9 mouse cellular contexts compared by ENCODE assay signal in the genomic region with DNA sequence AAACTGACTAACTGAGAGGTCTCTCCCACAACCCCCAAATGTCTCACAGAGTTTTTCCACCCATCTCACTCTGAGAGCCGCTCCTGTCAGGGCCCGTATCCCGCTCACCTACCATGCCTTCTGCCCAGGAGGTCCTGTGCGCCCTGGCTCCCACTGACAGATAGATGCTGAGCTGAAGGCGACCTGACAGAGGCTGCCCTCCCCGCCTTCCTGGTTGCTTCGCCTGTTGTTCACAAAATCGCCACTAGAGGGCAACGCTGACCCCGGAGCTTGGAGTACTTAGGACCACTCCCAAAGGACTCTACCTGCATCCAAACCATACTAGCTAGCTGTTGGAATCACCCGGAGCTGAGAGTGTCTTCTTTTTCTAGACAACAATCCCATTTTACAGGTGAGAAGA. TPM values are rescaled to one million over a fixed set of nuclear protein-coding genes. Genes with fewer than 3 reads are reported as not detected.
DNase-seq lines count a peak whose midpoint lies in the region; ATAC-seq and TF ChIP-seq lines count a peak whose summit lies in the region.
"Had no signal": no experiment of that assay in that cellular context is flagged by ENCODE, and none has a peak within 500 bp of the region (broad histone marks: within the 10 kb centered on the region; RNA-seq: fewer than 3 reads in every experiment).

No protein-coding gene starts in this region.

- no peak overlapping the region for H3K27ac ChIP-seq in forebrain, postnatal 0 days (ENCODE audit: low read depth, low read length)
- H3K27ac ChIP-seq in hindbrain, postnatal 0 days, result no peak overlapping the region
- H3K27ac ChIP-seq in midbrain, embryonic 16.5 days (ENCODE audit: low read length), result no peak overlapping the region
- H3K27ac ChIP-seq in spleen, adult 2 months (ENCODE audit: insufficient read depth, low read length), result no peak overlapping the region
- H3K27ac ChIP-seq: midbrain, embryonic 12.5 days had no signal

- no peaks in the 10 kb centered on the region for H3K27me3 ChIP-seq in forebrain, postnatal 0 days (ENCODE audit: insufficient read depth, low read length)
- H3K27me3 ChIP-seq in hindbrain, postnatal 0 days (ENCODE audit: insufficient read depth, low read length), result no peaks in the 10 kb centered on the region
- no peaks in the 10 kb centered on the region for H3K27me3 ChIP-seq in midbrain, embryonic 16.5 days (ENCODE audit: control insufficient read depth, insufficient read depth, low read depth, low read length)
- no peaks in the 10 kb centered on the region for H3K27me3 ChIP-seq in spleen, adult 2 months (ENCODE audit: control insufficient read depth, insufficient read depth, low read length)

- H3K4me1 ChIP-seq in forebrain, postnatal 0 days (ENCODE audit: insufficient read depth), result no peaks in the 10 kb centered on the region
- H3K4me1 ChIP-seq in hindbrain, postnatal 0 days (ENCODE audit: insufficient read depth, low read length), result no peaks in the 10 kb centered on the region
- H3K4me1 ChIP-seq in midbrain, embryonic 16.5 days (ENCODE audit: control insufficient read depth, insufficient read depth, low read length), result no peaks in the 10 kb centered on the region
- H3K4me1 ChIP-seq in spleen, adult 2 months (ENCODE audit: control insufficient read depth, insufficient read depth, insufficient read length), result no peaks in the 10 kb centered on the region

- no peaks in the 10 kb centered on the region for H3K36me3 ChIP-seq in forebrain, postnatal 0 days (ENCODE audit: insufficient read depth)
- no peaks in the 10 kb centered on the region for H3K36me3 ChIP-seq in hindbrain, postnatal 0 days (ENCODE audit: insufficient read depth, low read length)
- H3K36me3 ChIP-seq in midbrain, embryonic 16.5 days (ENCODE audit: control insufficient read depth, insufficient read depth, low read length), result no peaks in the 10 kb centered on the region
- no peaks in the 10 kb centered on the region for H3K36me3 ChIP-seq in spleen, adult 2 months (ENCODE audit: control insufficient read depth, insufficient read depth, low read length)
- H3K36me3 ChIP-seq: midbrain, embryonic 12.5 days had no signal

- WGBS in forebrain, postnatal 0 days, result 4% methylated on average over 11 of the region's 11 CpGs
- WGBS in hindbrain, postnatal 0 days, result 4% methylated on average over 11 of the region's 11 CpGs
- WGBS in midbrain, embryonic 16.5 days, result 2% methylated on average over 11 of the region's 11 CpGs
- 4% methylated on average over 11 of the region's 11 CpGs for whole genome bisulfite sequencing in spleen, adult 2 months

- intact Hi-C loops in heart, postnatal 25 days (cut with DNase I), result no loop called here
- intact Hi-C loops in left cerebral cortex, postnatal 36 days (cut with DNase I), result loop anchor here (2.0 kb wide), 1 partner anchor 42 kb away; no protein-coding TSS in a partner anchor

- peak; percentile 93 for DNase-seq in heart, adult 11 months
- DNase-seq in heart, postnatal 25 days (ENCODE audit: low spot score), result no peak
- DNase-seq in cerebellum, adult 18-20 months, result peak; percentile 69 to 76
- DNase-seq in forebrain, postnatal 0 days, result peak; percentile 79
- peak; percentile 81 for DNase-seq in hindbrain, postnatal 0 days (ENCODE audit: low spot score)
- DNase-seq in left cerebral cortex, postnatal 36 days (ENCODE audit: low spot score in 2 of 2), result peak; percentile 46 to 68
- peak; percentile 26 to 69 for DNase-seq in spleen, adult 2 months (ENCODE audit: low read depth in 1 of 2, low spot score in 2 of 2)

- TF ChIP-seq POLR2A in spleen, adult 2 months (IDR thresholded peaks at IDR 0.05; ENCODE audit: low read depth, low read length), result no peak

- TF ChIP-seq CTCF in forebrain, postnatal 0 days (IDR thresholded peaks at IDR 0.05; ENCODE audit: low read depth), result peak; percentile 91
- peak; percentile 91 for TF ChIP-seq CTCF in hindbrain, postnatal 0 days (IDR thresholded peaks at IDR 0.05; ENCODE audit: low read depth)
- peak; percentile 82 for TF ChIP-seq CTCF in spleen, adult 2 months (IDR thresholded peaks at IDR 0.05; ENCODE audit: extremely low read depth, insufficient read depth, insufficient read length, insufficient replicate concordance)

- H3K9me3 ChIP-seq in forebrain, postnatal 0 days (ENCODE audit: low read length), result no peaks in the 10 kb centered on the region
- no peaks in the 10 kb centered on the region for H3K9me3 ChIP-seq in hindbrain, postnatal 0 days (ENCODE audit: low read length)
- no peaks in the 10 kb centered on the region for H3K9me3 ChIP-seq in midbrain, embryonic 16.5 days (replicated peaks; ENCODE audit: control insufficient read depth, low read length, poor library complexity, severe bottlenecking)
- H3K9me3 ChIP-seq: midbrain, embryonic 12.5 days had no signal

- peak; percentile 73 for ATAC-seq in forebrain, postnatal 0 days
- ATAC-seq in hindbrain, postnatal 0 days, result peak; percentile 55; the same call in 1 of the 2 replicates
- peak; percentile 14; the same call in 1 of the 2 replicates for ATAC-seq in midbrain, embryonic 16.5 days

- H3K4me3 ChIP-seq in forebrain, postnatal 0 days (ENCODE audit: low read depth, low read length), result no peak overlapping the region
- no peak overlapping the region for H3K4me3 ChIP-seq in hindbrain, postnatal 0 days (ENCODE audit: low read length)
- no peak overlapping the region for H3K4me3 ChIP-seq in midbrain, embryonic 16.5 days (ENCODE audit: low read depth, low read length)
- no peak overlapping the region for H3K4me3 ChIP-seq in spleen, adult 2 months (ENCODE audit: extremely low read depth, insufficient read depth, insufficient read length)
- H3K4me3 ChIP-seq: midbrain, embryonic 12.5 days had no signal

- no peak overlapping the region for H3K4me2 ChIP-seq in forebrain, postnatal 0 days (ENCODE audit: low read depth)
- H3K4me2 ChIP-seq in hindbrain, postnatal 0 days (ENCODE audit: low read depth, low read length), result no peak overlapping the region
- no peak overlapping the region for H3K4me2 ChIP-seq in midbrain, embryonic 16.5 days (ENCODE audit: low read length)
- H3K4me2 ChIP-seq: midbrain, embryonic 12.5 days had no signal

- no peak overlapping the region for H3K9ac ChIP-seq in forebrain, postnatal 0 days
- H3K9ac ChIP-seq in hindbrain, postnatal 0 days (replicated peaks; ENCODE audit: low read length), result no peak overlapping the region
- H3K9ac ChIP-seq in midbrain, embryonic 16.5 days (ENCODE audit: low read depth, low read length), result 0 out of 2 replicates have a peak overlapping the region, but pooled peaks have one; percentile 39
- H3K9ac ChIP-seq: midbrain, embryonic 12.5 days had no signal

RNA-seq across cellular contexts. Expression of gene Ncl, which starts 30.0 kb away (rescaled TPM):
- 100 to 1,000 TPM; 102 to 113 TPM for total RNA-seq in heart, postnatal 25 days (2021)
- 35.9 and 50.6 TPM in 2 replicates for total RNA-seq in forebrain, postnatal 0 days (2014; rRNA removed)
- polyA plus RNA-seq in forebrain, postnatal 0 days (2015; fragmentation: Nextera tagmentation; extraction: Ambion mirVana), result 164 and 210 TPM in 2 replicates
- 15.1 and 17.2 TPM in 2 replicates for total RNA-seq in hindbrain, postnatal 0 days (2014; rRNA removed)
- polyA plus RNA-seq in hindbrain, postnatal 0 days (2015; fragmentation: Nextera tagmentation; extraction: Ambion mirVana), result 203 and 213 TPM in 2 replicates
- total RNA-seq in left cerebral cortex, postnatal 36 days (2021), result 100 to 1,000 TPM; 132 to 142 TPM
- 195 and 213 TPM in 2 replicates for polyA plus RNA-seq in midbrain, embryonic 16.5 days (2015; fragmentation: Nextera tagmentation; extraction: Ambion mirVana)
- polyA plus RNA-seq in spleen, adult 2 months (2012; rRNA removed), result 8.5 and 9.1 TPM in 2 replicates

RNA-seq across cellular contexts. Expression of gene Nmur1, which starts 36.8 kb away (rescaled TPM):
- total RNA-seq in heart, postnatal 25 days (2021), result not detected
- 0.15 and 0.33 TPM in 2 replicates for total RNA-seq in forebrain, postnatal 0 days (2014; rRNA removed)
- 0.17 and 0.19 TPM in 2 replicates for polyA plus RNA-seq in forebrain, postnatal 0 days (2015; fragmentation: Nextera tagmentation; extraction: Ambion mirVana)
- 0.16 TPM in 1 of 2 replicates, not detected in the other for total RNA-seq in hindbrain, postnatal 0 days (2014; rRNA removed)
- polyA plus RNA-seq in hindbrain, postnatal 0 days (2015; fragmentation: Nextera tagmentation; extraction: Ambion mirVana), result 0.16 and 0.24 TPM in 2 replicates
- not detected for total RNA-seq in left cerebral cortex, postnatal 36 days (2021)
- 0.11 TPM in 1 of 2 replicates, not detected in the other for polyA plus RNA-seq in midbrain, embryonic 16.5 days (2015; fragmentation: Nextera tagmentation; extraction: Ambion mirVana)
- polyA plus RNA-seq in spleen, adult 2 months (2012; rRNA removed), result 0.11 and 0.34 TPM in 2 replicates
- polyA plus RNA-seq: midbrain, embryonic 12.5 days had no signal

RNA-seq across cellular contexts. Expression of gene Tex44, which starts 36.9 kb away (rescaled TPM):
- total RNA-seq in heart, postnatal 25 days (2021), result not detected
- 0.29 TPM in 1 of 2 replicates, not detected in the other for total RNA-seq in forebrain, postnatal 0 days (2014; rRNA removed)
- polyA plus RNA-seq in forebrain, postnatal 0 days (2015; fragmentation: Nextera tagmentation; extraction: Ambion mirVana), result not detected in 2 replicates
- total RNA-seq in hindbrain, postnatal 0 days (2014; rRNA removed), result not detected in 2 replicates
- not detected in 2 replicates for polyA plus RNA-seq in hindbrain, postnatal 0 days (2015; fragmentation: Nextera tagmentation; extraction: Ambion mirVana)
- not detected for total RNA-seq in left cerebral cortex, postnatal 36 days (2021)
- polyA plus RNA-seq in midbrain, embryonic 16.5 days (2015; fragmentation: Nextera tagmentation; extraction: Ambion mirVana), result not detected in 2 replicates
- not detected in 2 replicates for polyA plus RNA-seq in spleen, adult 2 months (2012; rRNA removed)
- polyA plus RNA-seq: midbrain, embryonic 12.5 days had no signal

Comparison
In these comparisons a context has a peak if more than half of its experiments do, and no peak if none do; other contexts are left out.
1. ATAC-seq: peak in every context shown above with its lines; median percentile 73 in forebrain, postnatal 0 days; 55 in hindbrain, postnatal 0 days; 14 in midbrain, embryonic 16.5 days.